Mouse (Mus musculus) heart, embryonic 15.5 days (tissue): ENCODE measurements around the gene Sept11. TPM values are rescaled to one million over a fixed set of nuclear protein-coding genes. Genes with fewer than 3 reads are reported as not detected.

Source experiments
- ATAC-seq: fragments of 200-750 bp; cut with Nextera tagmentation; replicated peaks from 2 replicates; pipeline ENCODE4 v1.8.0; 2017; ENCODE audit warnings: low read depth, moderate TSS enrichment; ENCODE audit not compliant: insufficient number of reproducible peaks, insufficient read depth, low FRiP score
- H3K27ac ChIP-seq: fragments of 300-500 bp; sonication (generic); 2 replicates; pipeline ENCODE4 v1.5.1; 2015; ENCODE audit warnings: mild to moderate bottlenecking, inconsistent platforms
- H3K27me3 ChIP-seq: fragments of 300-500 bp; sonication (generic); 2 replicates; pipeline ENCODE4 v1.6.1; 2015; ENCODE audit warnings: inconsistent platforms
- H3K36me3 ChIP-seq: fragments of 300-500 bp; sonication (generic); 2 replicates; pipeline ENCODE4 v1.6.1; 2015; ENCODE audit warnings: mild to moderate bottlenecking, inconsistent platforms
- H3K4me1 ChIP-seq: fragments of 300-500 bp; sonication (generic); replicated peaks from 2 replicates; pipeline ENCODE4 v1.6.1; 2015; ENCODE audit warnings: inconsistent platforms
- H3K4me2 ChIP-seq: fragments of 300-500 bp; sonication (generic); 2 replicates; pipeline ENCODE4 v1.6.1; 2015; ENCODE audit warnings: inconsistent platforms, mild to moderate bottlenecking, moderate library complexity
- H3K4me3 ChIP-seq: fragments of 300-500 bp; sonication (generic); 2 replicates; pipeline ENCODE4 v1.5.1; 2015; ENCODE audit warnings: mild to moderate bottlenecking, inconsistent platforms
- H3K9ac ChIP-seq: fragments of 300-500 bp; sonication (generic); 2 replicates; pipeline ENCODE4 v1.6.1; 2015; ENCODE audit warnings: mild to moderate bottlenecking, inconsistent platforms
- H3K9me3 ChIP-seq: fragments of 300-500 bp; sonication (generic); replicated peaks from 2 replicates; pipeline ENCODE4 v1.6.1; 2016; ENCODE audit warnings: inconsistent platforms
- WGBS: fragments of 180-500 bp; shearing (Covaris S2); methylation state at CpG from one replicate; pipeline ENCODE4 v1.1.7; 2015; ENCODE audit warnings: mixed read lengths; 5-methylcytosine and 5-hydroxymethylcytosine counted together
- polyA plus RNA-seq: library from polyadenylated mRNA; unstranded; fragments of >200 nt; fragmentation: Nextera tagmentation; extraction: Ambion mirVana; gene quantifications from 2 replicates; pipeline ENCODE4 v1.2.1, GENCODE M21; 2015

The Sept11 gene
- polyA plus RNA-seq, 1 experiment from 2014 or later: 79.0 TPM

GRCm38 (mm10) chr5:93151985-93152384 lies 58.7 kb downstream of the Sept11 start:
- H3K4me2 ChIP-seq: no peak overlapping the region
- ATAC-seq: no peak
- no peak overlapping the region for H3K4me3 ChIP-seq
- H3K36me3 ChIP-seq: peaks cover 18% of the 10 kb centered on the region; the same call in 1 of the 2 replicates
- H3K9ac ChIP-seq: no peak overlapping the region
- H3K27me3 ChIP-seq: no peaks in the 10 kb centered on the region
- H3K27ac ChIP-seq: peak overlapping the region; percentile 20; the same call in 1 of the 2 replicates
- H3K4me1 ChIP-seq: peaks cover 43% of the 10 kb centered on the region
- 69% methylated on average over 6 of the region's 6 CpGs for WGBS
- H3K9me3 ChIP-seq: no peaks in the 10 kb centered on the region

GRCm38 (mm10) chr5:93152451-93152850 lies 59.2 kb downstream of the Sept11 start:
- Histone ChIP-seq H3K4me1 (peaks cover 40% of the 10 kb centered on the region), H3K36me3 (peaks cover 21% of the 10 kb centered on the region; the same call in 1 of the 2 replicates), H3K27ac (peak overlapping the region; percentile 20; the same call in 1 of the 2 replicates), H3K27me3 (no peaks in the 10 kb centered on the region), H3K4me3 (no peak overlapping the region), H3K9ac (no peak overlapping the region), H3K9me3 (no peaks in the 10 kb centered on the region), H3K4me2 (no peak overlapping the region)
- ATAC-seq: no peak
- 69% methylated on average over 4 of the region's 4 CpGs for WGBS

- no peak overlapping the region for H3K27ac ChIP-seq
- no peak overlapping the region for H3K4me2 ChIP-seq
- no peak for ATAC-seq
- WGBS: 82% methylated on average over 11 of the region's 11 CpGs
- no peak overlapping the region for H3K4me3 ChIP-seq
- H3K9ac ChIP-seq: no peak overlapping the region
- H3K27me3 ChIP-seq: no peaks in the 10 kb centered on the region
- H3K36me3 ChIP-seq: peaks cover 31% of the 10 kb centered on the region
- H3K4me1 ChIP-seq: peaks cover 39% of the 10 kb centered on the region
- no peaks in the 10 kb centered on the region for H3K9me3 ChIP-seq
Observed at GRCm38 (mm10) chr5:93154401-93154800, 61.2 kb downstream of the Sept11 start.

GRCm38 (mm10) chr5:93163541-93163940 lies 70.3 kb downstream of the Sept11 start:
- Histone ChIP-seq H3K36me3 (peaks cover 53% of the 10 kb centered on the region), H3K4me3 (no peak overlapping the region), H3K27ac (no peak overlapping the region), H3K9me3 (no peaks in the 10 kb centered on the region), H3K27me3 (no peaks in the 10 kb centered on the region), H3K4me2 (no peak overlapping the region), H3K9ac (no peak overlapping the region), H3K4me1 (no peaks in the 10 kb centered on the region)
- ATAC-seq: no peak
- 91% methylated on average over 3 of the region's 3 CpGs for WGBS

GRCm38 (mm10) chr5:93167919-93168516 lies 74.8 kb downstream of the Sept11 start:
- Histone ChIP-seq H3K9ac (no peak overlapping the region), H3K4me3 (no peak overlapping the region), H3K4me2 (no peak overlapping the region), H3K36me3 (peaks cover 50% of the 10 kb centered on the region), H3K27me3 (no peaks in the 10 kb centered on the region), H3K9me3 (no peaks in the 10 kb centered on the region), H3K4me1 (peaks cover 5% of the 10 kb centered on the region), H3K27ac (no peak overlapping the region)
- 91% methylated on average over 11 of the region's 11 CpGs for WGBS
- no peak for ATAC-seq

- ATAC-seq: no peak
- H3K4me3 ChIP-seq: no peak overlapping the region
Observed at GRCm38 (mm10) chr5:93168654-93169053, 75.4 kb downstream of the Sept11 start.

GRCm38 (mm10) chr5:93171420-93171819 lies 78.2 kb downstream of the Sept11 start:
- 93% methylated on average over 15 of the region's 15 CpGs for WGBS
- H3K9ac ChIP-seq: no peak overlapping the region
- no peaks in the 10 kb centered on the region for H3K27me3 ChIP-seq
- no peak overlapping the region for H3K27ac ChIP-seq
- no peak overlapping the region for H3K4me3 ChIP-seq
- H3K4me2 ChIP-seq: no peak overlapping the region
- H3K9me3 ChIP-seq: no peaks in the 10 kb centered on the region
- peaks cover 5% of the 10 kb centered on the region for H3K4me1 ChIP-seq
- peaks cover 32% of the 10 kb centered on the region for H3K36me3 ChIP-seq
- no peak for ATAC-seq

More at GRCm38 (mm10) chr5:93168654-93169053, 75.4 kb downstream of the Sept11 start:
- Histone ChIP-seq H3K9ac (no peak overlapping the region), H3K27me3 (no peaks in the 10 kb centered on the region), H3K4me2 (no peak overlapping the region), H3K9me3 (no peaks in the 10 kb centered on the region), H3K4me1 (peaks cover 5% of the 10 kb centered on the region), H3K27ac (no peak overlapping the region), H3K36me3 (peaks cover 49% of the 10 kb centered on the region)
- WGBS: 81% methylated on average over 6 of the region's 6 CpGs

- H3K4me2 ChIP-seq: no peak overlapping the region
- 37% methylated on average over 6 of the region's 6 CpGs for WGBS
- ATAC-seq: no peak
- no peaks in the 10 kb centered on the region for H3K27me3 ChIP-seq
- H3K36me3 ChIP-seq: peaks cover 27% of the 10 kb centered on the region
- H3K9ac ChIP-seq: no peak overlapping the region
- H3K27ac ChIP-seq: no peak overlapping the region; the same call in 1 of the 2 replicates
- H3K9me3 ChIP-seq: no peaks in the 10 kb centered on the region
- no peak overlapping the region for H3K4me3 ChIP-seq
- H3K4me1 ChIP-seq: peaks cover 5% of the 10 kb centered on the region
Observed at GRCm38 (mm10) chr5:93172536-93172935, 79.3 kb downstream of the Sept11 start.

GRCm38 (mm10) chr5:93174675-93175074 lies 81.4 kb downstream of the Sept11 start:
- Histone ChIP-seq H3K4me2 (no peak overlapping the region), H3K4me1 (peaks cover 5% of the 10 kb centered on the region), H3K4me3 (no peak overlapping the region), H3K9me3 (no peaks in the 10 kb centered on the region), H3K27me3 (no peaks in the 10 kb centered on the region), H3K27ac (no peak overlapping the region), H3K36me3 (peaks cover 22% of the 10 kb centered on the region), H3K9ac (no peak overlapping the region)
- WGBS: 78% methylated on average over 6 of the region's 6 CpGs
- ATAC-seq: no peak

- H3K36me3 ChIP-seq: peaks cover 32% of the 10 kb centered on the region
- no peak overlapping the region for H3K4me2 ChIP-seq
- H3K4me1 ChIP-seq: no peaks in the 10 kb centered on the region
- H3K27ac ChIP-seq: no peak overlapping the region
- WGBS: 74% methylated on average over 6 of the region's 6 CpGs
- no peak overlapping the region for H3K9ac ChIP-seq
- no peak overlapping the region for H3K4me3 ChIP-seq
- H3K27me3 ChIP-seq: no peaks in the 10 kb centered on the region
- no peaks in the 10 kb centered on the region for H3K9me3 ChIP-seq
- ATAC-seq: no peak
Observed at GRCm38 (mm10) chr5:93178616-93179015, 85.4 kb downstream of the Sept11 start.

- Histone ChIP-seq H3K27ac (no peak overlapping the region), H3K4me1 (no peaks in the 10 kb centered on the region), H3K36me3 (peaks cover 40% of the 10 kb centered on the region), H3K4me3 (no peak overlapping the region), H3K9me3 (no peaks in the 10 kb centered on the region), H3K4me2 (no peak overlapping the region), H3K9ac (no peak overlapping the region), H3K27me3 (no peaks in the 10 kb centered on the region)
- ATAC-seq: no peak
- WGBS: 53% methylated on average over 2 of the region's 2 CpGs
Observed at GRCm38 (mm10) chr5:93180252-93180651, 87.0 kb downstream of the Sept11 start.

GRCm38 (mm10) chr5:93183311-93183710 lies 90.1 kb downstream of the Sept11 start:
- peaks cover 70% of the 10 kb centered on the region for H3K36me3 ChIP-seq

More at GRCm38 (mm10) chr5:93183311-93183710, 90.1 kb downstream of the Sept11 start:
- H3K9me3 ChIP-seq: no peaks in the 10 kb centered on the region
- no peak for ATAC-seq
- no peaks in the 10 kb centered on the region for H3K27me3 ChIP-seq
- H3K4me2 ChIP-seq: no peak overlapping the region
- H3K9ac ChIP-seq: no peak overlapping the region
- H3K27ac ChIP-seq: no peak overlapping the region
- no peaks in the 10 kb centered on the region for H3K4me1 ChIP-seq
- H3K4me3 ChIP-seq: no peak overlapping the region
- 76% methylated on average over 6 of the region's 6 CpGs for WGBS
